ENCODE assay signal across 1 mouse cellular context in genomic region chr4:139192499-139193175, GRCm38 (mm10).
TF ChIP-seq lines count a peak whose summit lies in the region.

Capzb (plus strand) TSS chr4:139192899.

TF ChIP-seq in CH12.LX, 34 proteins besides CTCF, POLR2A, EP300 and RAD21 (continued from another document):
- TF ChIP-seq KAT2A (IDR thresholded peaks at IDR 0.05; ENCODE audit: insufficient replicate concordance, low read length): 0 out of 2 replicates have a peak, but pooled peaks have one; percentile 39
- no peak for TF ChIP-seq CHD1 (IDR thresholded peaks at IDR 0.05; ENCODE audit: low read depth, low read length)
- TF ChIP-seq POLR2AphosphoS2 (IDR thresholded peaks at IDR 0.05; ENCODE audit: low read depth, low read length): no peak
- peak; percentile 92; the same call in 1 of the 2 replicates for TF ChIP-seq UBTF (IDR thresholded peaks at IDR 0.05; ENCODE audit: low read depth, low read length)
- TF ChIP-seq NRF1 (IDR thresholded peaks at IDR 0.05; ENCODE audit: low read depth, low read length): peak; percentile 82
- TF ChIP-seq CHD2 (IDR thresholded peaks at IDR 0.05; ENCODE audit: low read length): peak; percentile 47
- TF ChIP-seq BHLHE40 (IDR thresholded peaks at IDR 0.05; ENCODE audit: low read depth, low read length): peak; percentile 11; the same call in 1 of the 2 replicates
- TF ChIP-seq SIN3A (IDR thresholded peaks at IDR 0.05; ENCODE audit: low read length): no peak; the same call in 1 of the 2 replicates
- TF ChIP-seq GABPA (IDR thresholded peaks at IDR 0.05; ENCODE audit: insufficient replicate concordance, low read depth, low read length): no peak
